Mouse (Mus musculus) neural tube, embryonic 13.5 days (tissue): ENCODE measurements at regions not wholly inside any gene's neighbourhood (a gene's known extent, or its start where the extent isn't known, plus 50 kb on each side); places are given as distances from the start of the nearest gene placed in this dataset.

ENCODE experiments used
- ATAC-seq: fragments of 200-750 bp; cut with Nextera tagmentation; 2 replicates; pipeline ENCODE4 v1.8.0; 2017; ENCODE audit warnings: low read depth, mild to moderate bottlenecking, moderate TSS enrichment, moderate library complexity
- H3K27ac ChIP-seq: fragments of 300-500 bp; sonication (generic); replicated peaks from 2 replicates; pipeline ENCODE4 v1.5.1; 2015; ENCODE audit warnings: moderate library complexity, mild to moderate bottlenecking, inconsistent platforms
- H3K27me3 ChIP-seq: fragments of 300-500 bp; sonication (generic); 2 replicates; pipeline ENCODE4 v1.6.1; 2015; ENCODE audit warnings: mild to moderate bottlenecking, inconsistent platforms
- H3K36me3 ChIP-seq: fragments of 300-500 bp; sonication (generic); 2 replicates; pipeline ENCODE4 v1.6.1; 2015; ENCODE audit warnings: mild to moderate bottlenecking, inconsistent platforms
- H3K4me1 ChIP-seq: fragments of 300-500 bp; sonication (generic); replicated peaks from 2 replicates; pipeline ENCODE4 v1.6.1; 2015; ENCODE audit warnings: inconsistent platforms
- H3K4me2 ChIP-seq: fragments of 300-500 bp; sonication (generic); 2 replicates; pipeline ENCODE4 v1.6.1; 2015; ENCODE audit warnings: inconsistent platforms, mild to moderate bottlenecking, moderate library complexity
- H3K4me3 ChIP-seq: fragments of 300-500 bp; sonication (generic); 2 replicates; pipeline ENCODE4 v1.5.1; 2015; ENCODE audit warnings: mild to moderate bottlenecking, inconsistent platforms
- H3K9ac ChIP-seq: fragments of 300-500 bp; sonication (generic); 2 replicates; pipeline ENCODE4 v1.6.1; 2015; ENCODE audit warnings: moderate library complexity, mild to moderate bottlenecking, inconsistent platforms
- H3K9me3 ChIP-seq: fragments of 300-500 bp; sonication (generic); 2 replicates; pipeline ENCODE4 v1.6.1; 2016; ENCODE audit warnings: inconsistent platforms
- WGBS: fragments of 180-500 bp; shearing (Covaris S2); methylation state at CpG from one replicate; pipeline ENCODE4 v1.1.7; 2015; 5-methylcytosine and 5-hydroxymethylcytosine counted together

DNA sequence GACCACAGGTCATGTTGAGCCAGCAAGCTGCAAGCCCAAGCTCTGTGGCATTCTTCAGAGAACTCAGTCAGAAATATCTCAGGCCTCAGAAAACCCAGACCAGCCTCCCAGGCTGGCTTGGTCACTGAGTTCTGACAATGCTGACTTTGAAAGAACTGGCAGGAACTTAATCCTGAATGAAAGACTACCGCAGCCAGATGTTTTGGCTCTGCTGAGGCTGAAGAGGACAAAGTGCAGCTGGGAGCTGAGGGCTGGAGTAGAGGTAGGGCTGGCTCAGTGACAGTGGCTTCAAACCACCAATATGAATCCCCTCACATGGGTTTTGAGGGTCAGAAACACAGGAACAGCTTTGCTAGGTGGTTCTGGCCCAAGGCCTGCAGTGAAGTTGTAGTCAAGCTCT is 505.6 kb upstream of the Adam5 start:
- no peak overlapping the region for H3K4me3 ChIP-seq
- 76% methylated on average over 1 of the region's 1 CpGs for WGBS
- H3K4me1 ChIP-seq: peaks cover 43% of the 10 kb centered on the region
- no peak overlapping the region for H3K27ac ChIP-seq
- no peak for ATAC-seq
- H3K27me3 ChIP-seq: no peaks in the 10 kb centered on the region; the same call in 1 of the 2 replicates
- H3K9ac ChIP-seq: no peak overlapping the region
- no peaks in the 10 kb centered on the region for H3K36me3 ChIP-seq
- no peak overlapping the region for H3K4me2 ChIP-seq
- H3K9me3 ChIP-seq: no peaks in the 10 kb centered on the region

DNA sequence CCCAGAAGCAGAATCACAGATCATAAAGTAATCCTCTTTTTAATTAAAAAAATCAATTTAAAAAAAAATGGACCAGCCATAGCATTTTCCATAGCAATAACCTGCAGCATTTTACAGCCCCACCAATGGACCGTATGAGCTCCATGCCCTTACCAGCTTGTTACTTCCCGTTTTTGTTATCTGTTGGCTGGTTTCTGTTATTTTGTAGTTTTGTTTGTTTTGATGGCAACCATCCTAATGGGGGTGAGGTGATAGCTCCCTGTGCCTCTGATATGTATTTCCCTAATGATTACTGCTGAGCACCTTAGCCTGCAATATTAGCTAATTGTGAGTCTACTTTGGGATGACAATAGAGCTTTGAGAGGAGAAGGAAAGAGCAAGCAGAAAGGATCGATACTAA is 504.1 kb upstream of the Adam5 start:
- Histone ChIP-seq H3K27ac (no peak overlapping the region), H3K4me2 (no peak overlapping the region), H3K9me3 (no peaks in the 10 kb centered on the region), H3K4me1 (peaks cover 43% of the 10 kb centered on the region), H3K27me3 (no peaks in the 10 kb centered on the region; the same call in 1 of the 2 replicates), H3K4me3 (no peak overlapping the region), H3K36me3 (no peaks in the 10 kb centered on the region), H3K9ac (no peak overlapping the region)
- ATAC-seq: no peak
- 43% methylated on average over 3 of the region's 3 CpGs for WGBS

DNA sequence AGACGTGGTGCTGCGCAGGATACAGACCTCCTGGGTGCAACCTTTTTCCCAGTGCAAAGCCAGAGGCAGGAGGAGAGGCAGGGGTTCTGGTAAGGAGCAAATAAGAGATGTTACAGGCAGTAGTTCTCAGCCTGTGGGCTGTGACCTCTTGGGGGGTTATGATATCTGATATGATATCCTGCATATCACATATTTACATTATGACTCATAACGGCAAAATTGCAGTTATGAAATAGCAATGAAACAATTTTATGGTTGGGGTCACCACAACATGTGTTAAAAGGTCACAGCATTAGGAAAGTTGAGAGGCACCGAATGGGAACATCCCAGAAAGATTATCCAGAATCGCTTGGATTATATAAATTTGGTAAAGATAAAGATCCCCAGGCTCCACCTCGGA is 502.8 kb upstream of the Adam5 start:
- H3K4me3 ChIP-seq: no peak overlapping the region
- no peak overlapping the region for H3K4me2 ChIP-seq
- H3K27ac ChIP-seq: no peak overlapping the region
- no peaks in the 10 kb centered on the region for H3K36me3 ChIP-seq
- ATAC-seq: no peak
- H3K4me1 ChIP-seq: peaks cover 29% of the 10 kb centered on the region
- no peaks in the 10 kb centered on the region; the same call in 1 of the 2 replicates for H3K27me3 ChIP-seq
- WGBS: 84% methylated on average over 6 of the region's 6 CpGs
- H3K9ac ChIP-seq: no peak overlapping the region
- no peaks in the 10 kb centered on the region for H3K9me3 ChIP-seq

DNA sequence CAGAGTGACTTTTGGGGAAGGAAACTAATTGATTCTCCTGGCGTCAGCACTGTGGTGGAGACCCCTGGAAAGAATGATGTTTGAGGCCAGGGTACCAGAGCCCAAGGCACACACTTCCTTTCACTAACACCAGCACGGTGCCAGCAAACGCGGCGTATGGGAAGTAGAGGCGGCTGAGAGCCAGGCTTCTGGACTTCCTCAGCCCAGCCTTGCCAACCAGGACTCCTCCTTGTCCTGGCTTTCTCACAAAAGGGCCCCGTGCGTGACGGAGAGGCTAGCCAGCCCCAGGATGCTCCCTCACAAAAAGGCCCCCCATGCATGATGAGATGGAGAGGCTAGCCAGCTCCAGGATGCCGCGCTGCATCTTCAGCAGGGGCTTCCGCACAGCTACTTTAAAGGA is 502.1 kb upstream of the Adam5 start:
- H3K4me2 ChIP-seq: no peak overlapping the region
- no peaks in the 10 kb centered on the region; the same call in 1 of the 2 replicates for H3K27me3 ChIP-seq
- no peak overlapping the region for H3K27ac ChIP-seq
- no peak overlapping the region for H3K4me3 ChIP-seq
- WGBS: 63% methylated on average over 12 of the region's 12 CpGs
- H3K9me3 ChIP-seq: no peaks in the 10 kb centered on the region
- ATAC-seq: peak; percentile 37
- peaks cover 22% of the 10 kb centered on the region for H3K4me1 ChIP-seq
- no peaks in the 10 kb centered on the region for H3K36me3 ChIP-seq
- H3K9ac ChIP-seq: no peak overlapping the region

DNA sequence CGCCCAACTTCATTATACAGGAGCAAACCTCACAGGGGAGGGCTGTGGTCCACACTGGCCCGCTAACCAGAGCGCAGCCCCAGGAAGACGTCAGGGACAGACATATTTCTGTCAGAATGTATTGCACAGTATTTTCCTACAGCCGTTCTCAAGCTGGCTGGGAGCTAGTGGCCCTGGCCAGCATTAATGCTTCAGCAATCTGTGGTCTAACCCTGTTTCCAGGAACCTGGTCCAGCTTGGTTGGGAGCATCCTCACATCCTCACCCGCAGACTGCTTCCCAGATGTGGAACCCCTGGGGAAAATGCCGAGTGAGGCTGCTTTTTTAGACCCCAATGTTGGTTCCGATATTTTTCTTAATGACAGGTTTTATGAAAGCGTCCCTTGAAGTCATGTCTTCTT is 500.6 kb upstream of the Adam5 start:
- H3K27me3 ChIP-seq: no peaks in the 10 kb centered on the region; the same call in 1 of the 2 replicates
- no peak overlapping the region for H3K4me2 ChIP-seq
- no peaks in the 10 kb centered on the region for H3K36me3 ChIP-seq
- H3K9ac ChIP-seq: no peak overlapping the region
- ATAC-seq: no peak
- H3K4me1 ChIP-seq: peaks cover 14% of the 10 kb centered on the region
- no peak overlapping the region for H3K4me3 ChIP-seq
- H3K27ac ChIP-seq: no peak overlapping the region
- H3K9me3 ChIP-seq: no peaks in the 10 kb centered on the region
- WGBS: 84% methylated on average over 9 of the region's 9 CpGs

DNA sequence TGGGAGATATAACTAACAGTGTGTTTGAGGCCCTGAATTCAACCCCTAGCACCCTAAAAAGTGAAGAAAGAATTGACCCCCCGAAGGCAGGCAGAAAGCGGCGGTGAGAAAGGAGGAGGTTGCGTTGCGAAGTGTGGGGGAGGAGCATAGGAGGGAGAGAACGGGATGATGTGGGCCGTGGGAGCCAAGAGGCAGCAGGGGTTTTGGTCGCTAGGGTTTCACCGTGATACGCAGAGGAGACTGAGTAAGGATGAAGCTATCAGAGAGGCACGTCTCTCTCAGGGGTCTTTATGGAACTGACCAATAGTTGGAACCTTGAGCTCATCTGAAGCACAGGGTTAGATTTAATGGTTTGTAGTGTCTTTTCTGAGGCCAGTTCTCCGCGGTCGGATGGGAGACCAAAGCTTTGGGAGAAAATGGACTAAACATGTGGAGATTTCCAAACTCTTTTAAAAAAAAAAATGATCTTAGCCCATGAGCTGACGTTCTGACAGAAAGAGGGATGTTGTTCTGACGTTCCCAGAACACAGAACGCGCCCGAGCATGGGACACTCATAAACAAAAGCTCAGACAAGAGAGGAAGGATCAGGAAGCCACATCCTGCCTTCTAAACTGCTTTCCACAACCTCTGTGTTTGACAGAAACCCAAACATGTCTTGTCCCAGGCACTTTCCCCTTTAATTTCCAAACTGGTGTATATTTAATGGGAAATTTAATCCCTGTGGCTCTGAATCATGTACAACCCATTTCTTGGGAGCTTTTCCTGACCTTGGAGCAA is 499.7 kb upstream of the Adam5 start:
- Histone ChIP-seq H3K27me3 (no peaks in the 10 kb centered on the region), H3K9me3 (no peaks in the 10 kb centered on the region), H3K27ac (no peak overlapping the region), H3K9ac (no peak overlapping the region), H3K4me2 (no peak overlapping the region), H3K4me1 (peaks cover 7% of the 10 kb centered on the region; the same call in 1 of the 2 replicates), H3K36me3 (no peaks in the 10 kb centered on the region), H3K4me3 (no peak overlapping the region)
- WGBS: 58% methylated on average over 19 of the region's 19 CpGs
- ATAC-seq: no peak

DNA sequence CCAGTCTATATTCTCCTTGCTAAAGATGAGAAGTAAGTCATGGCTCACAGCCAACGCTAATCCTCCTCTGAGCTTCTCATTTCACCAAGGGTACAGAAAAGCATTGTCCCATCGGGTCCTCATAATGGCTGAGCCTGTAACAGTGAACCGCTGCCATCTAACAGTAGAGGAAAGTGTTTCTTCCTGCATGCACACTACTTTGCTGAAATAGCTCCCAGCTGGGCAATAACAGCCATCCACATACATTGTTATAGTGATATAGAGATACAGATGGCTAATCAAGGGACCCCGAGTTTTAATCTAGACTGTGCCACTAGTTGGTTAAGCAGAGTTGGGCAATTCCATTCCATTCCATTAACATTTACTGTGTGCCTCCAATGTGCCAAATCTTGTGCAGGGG is 492.2 kb upstream of the Adam5 start:
- H3K4me1 ChIP-seq: peaks cover 14% of the 10 kb centered on the region; the same call in 1 of the 2 replicates
- 53% methylated on average over 4 of the region's 4 CpGs for WGBS
- H3K27me3 ChIP-seq: no peaks in the 10 kb centered on the region
- H3K36me3 ChIP-seq: no peaks in the 10 kb centered on the region
- no peak overlapping the region for H3K27ac ChIP-seq
- no peaks in the 10 kb centered on the region for H3K9me3 ChIP-seq
- ATAC-seq: peak; percentile 69
- no peak overlapping the region for H3K4me3 ChIP-seq
- H3K9ac ChIP-seq: no peak overlapping the region
- H3K4me2 ChIP-seq: no peak overlapping the region

DNA sequence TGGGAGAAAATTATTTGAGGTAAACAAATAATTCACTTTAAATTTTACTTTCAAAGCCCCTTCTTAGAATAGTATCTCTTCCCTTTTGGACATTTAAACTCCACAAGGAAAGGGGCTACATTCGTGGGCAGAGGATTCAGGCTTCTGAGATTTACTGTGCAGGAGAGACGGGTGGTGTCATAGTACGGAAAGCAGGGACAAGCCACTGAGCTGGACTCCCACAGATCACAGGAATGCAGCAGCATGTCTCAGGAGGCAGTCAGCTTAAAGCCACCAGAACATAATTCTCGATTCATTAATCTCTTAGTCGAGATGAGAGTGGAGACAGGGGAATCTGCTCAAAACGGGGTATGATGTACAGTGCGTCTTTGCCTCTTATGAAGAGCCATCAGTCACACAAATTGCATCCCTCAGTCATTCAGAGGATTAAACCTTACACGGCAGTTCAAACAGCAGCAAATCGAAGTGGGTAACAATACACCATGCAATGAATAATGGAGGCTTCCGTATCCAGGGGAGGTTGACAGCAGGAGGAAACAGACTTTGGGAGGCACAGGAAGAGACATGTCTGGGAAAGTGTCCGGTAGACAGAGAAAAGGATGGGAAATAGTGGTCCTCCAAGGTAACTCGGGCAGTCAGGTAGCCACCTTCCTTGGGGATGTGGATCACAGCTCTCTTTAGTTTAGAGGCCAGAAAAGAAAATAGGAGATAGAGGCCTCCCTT is 487.8 kb upstream of the Adam5 start:
- H3K9ac ChIP-seq: peak overlapping the region; percentile 22; the same call in 1 of the 2 replicates
- no peak overlapping the region for H3K4me2 ChIP-seq
- H3K36me3 ChIP-seq: no peaks in the 10 kb centered on the region
- ATAC-seq: no peak
- H3K27me3 ChIP-seq: no peaks in the 10 kb centered on the region
- peak overlapping the region; percentile 15; the same call in 1 of the 2 replicates for H3K27ac ChIP-seq
- H3K9me3 ChIP-seq: no peaks in the 10 kb centered on the region
- H3K4me3 ChIP-seq: no peak overlapping the region
- WGBS: 28% methylated on average over 12 of the region's 12 CpGs
- peaks cover 24% of the 10 kb centered on the region for H3K4me1 ChIP-seq

DNA sequence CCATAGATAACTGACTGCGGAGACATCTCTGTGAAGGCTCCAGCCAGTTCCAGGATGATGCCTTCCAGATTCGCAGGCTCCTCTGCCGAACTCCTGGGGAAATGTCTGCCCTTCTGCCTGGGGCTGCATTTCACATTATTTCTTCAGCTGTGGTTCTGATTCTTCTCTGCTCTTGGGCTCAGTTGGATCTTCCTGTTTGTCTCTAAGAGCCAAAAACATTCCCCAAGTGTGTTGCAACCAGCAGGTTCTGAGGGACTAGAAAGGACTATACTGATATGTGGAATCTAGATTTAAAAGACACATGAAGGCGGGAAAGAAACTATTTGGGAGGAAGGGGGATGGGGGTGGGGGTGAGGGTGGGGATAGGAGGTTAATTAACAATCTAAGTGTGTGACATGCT is 483.8 kb upstream of the Adam5 start:
- H3K9ac ChIP-seq: no peak overlapping the region
- no peak overlapping the region for H3K4me3 ChIP-seq
- no peak overlapping the region for H3K4me2 ChIP-seq
- no peaks in the 10 kb centered on the region for H3K27me3 ChIP-seq
- no peak for ATAC-seq
- H3K4me1 ChIP-seq: peaks cover 32% of the 10 kb centered on the region
- no peaks in the 10 kb centered on the region for H3K9me3 ChIP-seq
- 0 out of 2 replicates have a peak overlapping the region, but pooled peaks have one; percentile 67 for H3K27ac ChIP-seq
- no peaks in the 10 kb centered on the region for H3K36me3 ChIP-seq
- 83% methylated on average over 4 of the region's 4 CpGs for WGBS

DNA sequence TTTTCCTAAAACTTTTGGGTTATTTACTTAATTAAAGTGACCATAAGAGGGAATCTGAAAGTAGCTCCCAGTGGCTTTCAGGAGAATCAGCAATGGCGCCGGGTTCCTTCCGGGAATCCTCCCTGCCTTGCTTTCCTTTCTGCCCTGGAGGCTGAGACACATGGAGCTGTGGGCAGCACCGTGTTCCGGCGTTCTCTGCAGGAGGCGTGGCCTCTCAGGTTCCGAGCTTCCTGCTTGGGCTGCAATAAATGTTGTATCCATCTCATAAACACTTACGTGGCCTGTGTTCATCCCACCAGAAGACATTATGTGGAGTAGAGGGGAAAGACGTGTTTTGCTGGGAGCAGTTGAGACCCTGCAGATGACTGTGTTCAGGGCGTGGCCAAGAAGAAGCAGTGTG is 483.3 kb upstream of the Adam5 start:
- Histone ChIP-seq H3K4me3 (no peak overlapping the region), H3K4me1 (peaks cover 32% of the 10 kb centered on the region), H3K4me2 (no peak overlapping the region), H3K9ac (no peak overlapping the region), H3K36me3 (no peaks in the 10 kb centered on the region), H3K9me3 (no peaks in the 10 kb centered on the region), H3K27ac (peak overlapping the region; percentile 67), H3K27me3 (no peaks in the 10 kb centered on the region)
- no peak for ATAC-seq
- 80% methylated on average over 11 of the region's 11 CpGs for WGBS

DNA sequence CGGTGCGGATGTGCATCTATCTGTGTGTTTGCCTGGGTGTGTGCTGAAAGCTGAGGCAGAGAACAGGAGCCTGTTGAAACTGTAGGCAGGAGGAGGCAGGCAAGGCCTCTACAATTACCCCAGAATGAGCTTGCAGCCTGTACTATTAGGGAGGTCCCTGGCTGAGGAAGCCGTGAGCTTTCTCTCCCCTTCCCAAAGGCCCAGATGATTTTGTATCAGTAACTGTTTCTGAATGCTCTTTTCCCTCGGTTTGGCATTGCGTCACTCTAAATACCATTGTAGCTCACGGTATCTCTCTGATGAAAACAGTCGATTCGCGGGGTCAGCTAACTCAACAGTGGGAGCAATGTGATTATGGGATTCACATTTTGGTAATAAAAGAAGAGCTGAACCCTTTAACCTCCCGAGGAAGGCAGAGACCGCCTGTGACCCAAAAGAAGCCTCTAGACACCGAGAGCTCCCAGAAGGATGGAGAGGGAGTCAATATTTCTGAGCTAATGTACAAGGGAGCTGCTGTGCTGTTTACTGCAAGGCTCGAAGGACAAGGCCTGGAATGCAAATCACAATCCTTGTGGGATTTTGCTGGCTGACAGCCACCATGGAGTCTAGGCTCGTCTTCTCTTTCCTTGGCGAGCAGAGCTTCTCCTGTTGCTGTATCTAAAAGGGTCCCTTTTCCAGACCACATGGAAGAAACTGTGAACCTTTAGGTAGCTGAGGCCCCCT is 482.8 kb upstream of the Adam5 start:
- H3K4me2 ChIP-seq: no peak overlapping the region
- no peak for ATAC-seq
- H3K4me1 ChIP-seq: peaks cover 28% of the 10 kb centered on the region
- no peaks in the 10 kb centered on the region for H3K36me3 ChIP-seq
- no peak overlapping the region for H3K9ac ChIP-seq
- 62% methylated on average over 15 of the region's 15 CpGs for WGBS
- H3K9me3 ChIP-seq: no peaks in the 10 kb centered on the region
- peak overlapping the region; percentile 67 for H3K27ac ChIP-seq
- H3K4me3 ChIP-seq: no peak overlapping the region
- no peaks in the 10 kb centered on the region for H3K27me3 ChIP-seq
